8 mouse cellular contexts compared by ENCODE assay signal in the genomic region with DNA sequence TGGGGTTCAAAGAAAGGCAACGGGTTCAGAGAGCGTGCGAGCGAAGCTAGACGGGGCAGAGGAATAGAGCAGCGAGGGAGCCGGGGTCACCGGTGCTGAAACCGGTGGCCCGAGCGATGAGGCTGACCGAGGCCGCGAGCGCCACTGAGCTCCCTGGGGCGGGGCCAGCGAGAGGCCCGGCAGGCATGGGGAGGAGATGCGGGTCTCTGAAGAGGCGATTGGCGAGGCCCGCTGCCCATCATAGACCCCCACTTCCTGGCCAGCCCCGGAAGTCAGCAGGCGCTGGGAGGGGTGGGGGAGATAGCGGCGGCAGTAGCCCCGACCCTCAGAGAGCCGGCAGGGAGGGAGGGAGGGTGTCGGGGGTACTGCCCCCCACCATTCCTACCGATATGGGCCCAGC. TPM values are rescaled to one million over a fixed set of nuclear protein-coding genes. Genes with fewer than 3 reads are reported as not detected.
A peak's percentile ranks its signal among the peaks of the same experiment; 100 is the strongest.
DNase-seq lines count a peak whose midpoint lies in the region; ATAC-seq and TF ChIP-seq lines count a peak whose summit lies in the region.

No protein-coding gene starts in this region.

- 0% methylated on average over 23 of the region's 30 CpGs for WGBS in hindbrain, embryonic 16.5 days
- 2% methylated on average over 24 of the region's 30 CpGs for WGBS in macrophage (ENCODE audit: missing documents)

- no peaks in the 10 kb centered on the region for H3K9me3 ChIP-seq in hindbrain, embryonic 16.5 days (ENCODE audit: control insufficient read depth, low read length)

- no peak for TF ChIP-seq CTCF in left cerebral cortex, adult 2 months (IDR thresholded peaks at IDR 0.05)

- H3K4me3 ChIP-seq in hindbrain, embryonic 16.5 days (ENCODE audit: low read length): peak overlapping the region; percentile 60
- H3K4me3 ChIP-seq in left cerebral cortex, adult 2 months: peak overlapping the region; percentile 77
- peak overlapping the region; percentile 75 for H3K4me3 ChIP-seq in macrophage (ENCODE audit: inconsistent target)

- peak overlapping the region; percentile 82 for H3K9ac ChIP-seq in hindbrain, embryonic 16.5 days (ENCODE audit: low read depth, low read length)

- DNase-seq in ZHBTc4 (ENCODE audit: low read depth, low spot score): peak; percentile 96
- DNase-seq in cerebellum, postnatal 4 days (ENCODE audit: low spot score in 2 of 2): peak; percentile 95 to 98
- DNase-seq in gastrocnemius, adult 18-20 months (ENCODE audit: low spot score): peak; percentile 97
- peak; percentile 98 for DNase-seq in left cerebral cortex, adult 2 months (ENCODE audit: extremely low spot score in 1 of 2, low spot score in 2 of 2)
- peak; percentile 88 for DNase-seq in retina, postnatal 7 days (ENCODE audit: low read depth, low spot score)
- peak; percentile 95 to 98 for DNase-seq in urinary bladder, adult 18-20 months (ENCODE audit: low spot score in 2 of 2)

- intact Hi-C loops in left cerebral cortex, adult 2 months (cut with DNase I): no loop called here

- peaks cover 55% of the 10 kb centered on the region for H3K79me2 ChIP-seq in macrophage (ENCODE audit: inconsistent target)

- H3K4me1 ChIP-seq in hindbrain, embryonic 16.5 days (ENCODE audit: control insufficient read depth, insufficient read depth, low read depth, low read length): peaks cover 36% of the 10 kb centered on the region

- peaks cover 6% of the 10 kb centered on the region for H3K36me3 ChIP-seq in hindbrain, embryonic 16.5 days (ENCODE audit: control insufficient read depth, insufficient read depth, low read length)
- peaks cover 4% of the 10 kb centered on the region; the same call in 1 of the 2 replicates for H3K36me3 ChIP-seq in macrophage (ENCODE audit: inconsistent target)

- peak overlapping the region; percentile 86 for H3K27ac ChIP-seq in hindbrain, embryonic 16.5 days (ENCODE audit: low read depth, low read length)
- peak overlapping the region; percentile 82 for H3K27ac ChIP-seq in left cerebral cortex, adult 2 months
- H3K27ac ChIP-seq in macrophage: peak overlapping the region; percentile 85

- H3K27me3 ChIP-seq in hindbrain, embryonic 16.5 days (replicated peaks; ENCODE audit: control insufficient read depth, insufficient read depth, low read length): no peaks in the 10 kb centered on the region

- peak; percentile 56 for ATAC-seq in hindbrain, embryonic 16.5 days

- peak overlapping the region; percentile 91 for H3K4me2 ChIP-seq in hindbrain, embryonic 16.5 days (ENCODE audit: low read length)

RNA-seq across cellular contexts. Expression of a gene that starts 1.5 kb away (rescaled TPM):
- total RNA-seq in gastrocnemius, adult 18-20 months (2021): 10 to 100 TPM; 81.6 to 87.7 TPM
- polyA plus RNA-seq in hindbrain, embryonic 16.5 days (2015; fragmentation: Nextera tagmentation; extraction: Ambion mirVana): 122 and 128 TPM in 2 replicates
- total RNA-seq in left cerebral cortex, adult 2 months (2021): 100 to 1,000 TPM; 156 to 166 TPM
- 10 to 100 TPM; 23.6 to 67.0 (median 37.8) TPM for total RNA-seq in macrophage (2018; cell fraction: chromatin; rRNA removed)
- 100 to 1,000 TPM in 3 of 26 experiments, 10 to 100 TPM in 23; 62.1 to 103 (median 87.3) TPM for total RNA-seq in macrophage (2018; cell fraction: cytosol; rRNA removed)
- 10 to 100 TPM; 52.2 to 90.0 (median 71.3) TPM for total RNA-seq in macrophage (2018; cell fraction: nucleus; rRNA removed)
- polyA plus RNA-seq in macrophage (2018): 67.5 to 77.3 TPM (median 76.0 TPM) in 3 replicates

RNA-seq across cellular contexts. Expression of a gene that starts 2.1 kb away (rescaled TPM):
- 10 to 100 TPM; 22.0 to 22.1 TPM for total RNA-seq in gastrocnemius, adult 18-20 months (2021)
- 281 and 296 TPM in 2 replicates for polyA plus RNA-seq in hindbrain, embryonic 16.5 days (2015; fragmentation: Nextera tagmentation; extraction: Ambion mirVana)
- 10 to 100 TPM; 70.7 to 71.5 TPM for total RNA-seq in left cerebral cortex, adult 2 months (2021)
- 10 to 100 TPM in 14 of 26 experiments, 1 to 10 TPM in 12; 1.4 to 22.9 (median 11.5) TPM for total RNA-seq in macrophage (2018; cell fraction: chromatin; rRNA removed)
- 10 to 100 TPM; 35.2 to 53.0 (median 44.0) TPM for total RNA-seq in macrophage (2018; cell fraction: cytosol; rRNA removed)
- 10 to 100 TPM in 22 of 26 experiments, 1 to 10 TPM in 4; 8.7 to 49.5 (median 22.8) TPM for total RNA-seq in macrophage (2018; cell fraction: nucleus; rRNA removed)
- polyA plus RNA-seq in macrophage (2018): 45.1 to 50.3 TPM (median 47.5 TPM) in 3 replicates

RNA-seq across cellular contexts. Expression of a gene that starts 7.9 kb away (rescaled TPM):
- total RNA-seq in gastrocnemius, adult 18-20 months (2021): not detected
- 1.3 and 1.6 TPM in 2 replicates for polyA plus RNA-seq in hindbrain, embryonic 16.5 days (2015; fragmentation: Nextera tagmentation; extraction: Ambion mirVana)
- 1 to 10 TPM in 1 of 2 experiments, under 1 TPM in 1; 0.47 to 1.2 TPM for total RNA-seq in left cerebral cortex, adult 2 months (2021)
- total RNA-seq in macrophage (2018; cell fraction: chromatin; rRNA removed): 10 to 100 TPM in 5 of 26 experiments, 1 to 10 TPM in 20, under 1 TPM in 1; 0.71 to 15.6 (median 6.0) TPM
- under 1 TPM in 14 of 26 experiments, not detected in 12; 0.11 to 0.44 (median 0.22) TPM for total RNA-seq in macrophage (2018; cell fraction: cytosol; rRNA removed)
- total RNA-seq in macrophage (2018; cell fraction: nucleus; rRNA removed): 1 to 10 TPM in 22 of 26 experiments, under 1 TPM in 4; 0.72 to 9.9 (median 2.8) TPM
- polyA plus RNA-seq in macrophage (2018): 0.22 to 0.38 TPM (median 0.27 TPM) in 3 replicates

RNA-seq across cellular contexts. Expression of a gene that starts 10.2 kb away (rescaled TPM):
- total RNA-seq in gastrocnemius, adult 18-20 months (2021): 1 to 10 TPM; 1.6 to 3.3 TPM
- 8.3 and 9.5 TPM in 2 replicates for polyA plus RNA-seq in hindbrain, embryonic 16.5 days (2015; fragmentation: Nextera tagmentation; extraction: Ambion mirVana)
- total RNA-seq in left cerebral cortex, adult 2 months (2021): 1 to 10 TPM; 2.9 to 3.5 TPM
- 10 to 100 TPM in 3 of 26 experiments, 1 to 10 TPM in 23; 1.1 to 13.9 (median 5.6) TPM for total RNA-seq in macrophage (2018; cell fraction: chromatin; rRNA removed)
- under 1 TPM in 23 of 26 experiments, not detected in 3; 0.10 to 0.40 (median 0.20) TPM for total RNA-seq in macrophage (2018; cell fraction: cytosol; rRNA removed)
- total RNA-seq in macrophage (2018; cell fraction: nucleus; rRNA removed): 1 to 10 TPM in 23 of 26 experiments, under 1 TPM in 3; 0.72 to 6.3 (median 3.2) TPM
- polyA plus RNA-seq in macrophage (2018): 0.14 to 0.69 TPM (median 0.28 TPM) in 3 replicates

RNA-seq across cellular contexts. Expression of a gene that starts 14.5 kb away (rescaled TPM):
- 10 to 100 TPM; 12.0 to 12.2 TPM for total RNA-seq in gastrocnemius, adult 18-20 months (2021)
- 7.3 and 8.3 TPM in 2 replicates for polyA plus RNA-seq in hindbrain, embryonic 16.5 days (2015; fragmentation: Nextera tagmentation; extraction: Ambion mirVana)
- 10 to 100 TPM; 49.6 to 68.5 TPM for total RNA-seq in left cerebral cortex, adult 2 months (2021)
- total RNA-seq in macrophage (2018; cell fraction: chromatin; rRNA removed): 100 to 1,000 TPM in 3 of 26 experiments, 10 to 100 TPM in 23; 13.4 to 110 (median 51.5) TPM
- total RNA-seq in macrophage (2018; cell fraction: cytosol; rRNA removed): 10 to 100 TPM; 23.9 to 61.8 (median 51.4) TPM
- 10 to 100 TPM; 18.6 to 84.5 (median 38.1) TPM for total RNA-seq in macrophage (2018; cell fraction: nucleus; rRNA removed)
- 44.7 to 64.2 TPM (median 45.7 TPM) in 3 replicates for polyA plus RNA-seq in macrophage (2018)

Comparison
In these comparisons a context has a peak if more than half of its experiments do, and no peak if none do; other contexts are left out.
1. Peak in every context shown above with its lines: DNase-seq, ATAC-seq, H3K4me3 ChIP-seq and H3K27ac ChIP-seq.